Mouse (Mus musculus) gastrocnemius, postnatal 25 days (tissue): ENCODE results near the gene Fth1. TPM values are rescaled to one million over a fixed set of nuclear protein-coding genes. Genes with fewer than 3 reads are reported as not detected.

ENCODE experiments used
- DNase-seq: peaks from one replicate; pipeline ENCODE4 v3.0.0; 2022
- total RNA-seq, 2 experiments: library from RNA; stranded (reverse); gene quantifications; 1 replicate in 1 of 2; 2 replicates in 1 of 2; pipeline ENCODE4 v1.2.3; 2021

The Fth1 gene
- total RNA-seq, 2 experiments from 2014 or later: 1,951 to 1,957 TPM

DNA sequence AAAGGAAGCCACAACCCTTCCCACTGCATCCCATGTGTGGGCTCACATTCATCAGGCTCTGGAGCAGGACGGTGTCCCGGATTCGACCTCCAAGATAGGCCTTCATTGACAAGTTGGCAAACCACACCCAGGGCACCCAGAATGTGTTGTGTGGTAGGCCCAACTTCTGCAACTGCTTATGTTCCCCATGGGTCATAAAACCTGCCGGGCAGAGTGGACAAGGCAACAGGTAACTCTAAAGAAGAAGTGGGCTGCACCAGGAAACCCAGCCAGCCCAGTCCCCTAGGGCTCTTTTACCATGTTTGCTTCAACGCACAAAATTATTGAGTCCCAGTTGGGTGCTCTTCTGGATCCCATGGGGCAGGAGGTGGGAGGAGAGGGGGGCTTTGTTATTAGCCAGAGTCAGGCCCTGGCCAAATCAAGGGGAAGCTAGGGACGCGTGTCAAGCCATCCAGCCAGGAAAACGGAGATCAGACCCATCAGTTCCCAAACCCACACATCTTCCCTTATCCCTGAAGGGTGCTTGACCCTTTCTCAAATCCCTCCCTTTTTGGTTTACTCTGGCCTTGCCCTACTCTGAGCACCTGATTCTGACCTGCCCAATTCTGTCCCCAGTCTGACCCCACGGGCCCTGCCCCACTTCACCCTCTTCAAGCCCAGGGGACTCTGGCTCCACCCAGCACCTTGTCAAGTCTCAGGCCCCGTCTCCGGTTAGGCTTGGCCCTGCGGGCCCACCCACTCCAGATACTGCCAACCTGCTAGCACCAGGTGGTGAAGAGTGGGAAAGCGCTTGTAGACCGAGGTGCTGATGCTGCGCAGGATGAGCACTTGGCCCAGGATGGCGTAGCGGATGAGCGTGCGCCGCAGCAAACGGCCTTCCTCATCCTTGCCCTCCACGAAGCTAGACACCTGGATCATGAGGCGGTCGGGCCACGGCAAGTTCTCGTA is 11.9 kb downstream of the Fth1 start:
- no peak for DNase-seq

DNA sequence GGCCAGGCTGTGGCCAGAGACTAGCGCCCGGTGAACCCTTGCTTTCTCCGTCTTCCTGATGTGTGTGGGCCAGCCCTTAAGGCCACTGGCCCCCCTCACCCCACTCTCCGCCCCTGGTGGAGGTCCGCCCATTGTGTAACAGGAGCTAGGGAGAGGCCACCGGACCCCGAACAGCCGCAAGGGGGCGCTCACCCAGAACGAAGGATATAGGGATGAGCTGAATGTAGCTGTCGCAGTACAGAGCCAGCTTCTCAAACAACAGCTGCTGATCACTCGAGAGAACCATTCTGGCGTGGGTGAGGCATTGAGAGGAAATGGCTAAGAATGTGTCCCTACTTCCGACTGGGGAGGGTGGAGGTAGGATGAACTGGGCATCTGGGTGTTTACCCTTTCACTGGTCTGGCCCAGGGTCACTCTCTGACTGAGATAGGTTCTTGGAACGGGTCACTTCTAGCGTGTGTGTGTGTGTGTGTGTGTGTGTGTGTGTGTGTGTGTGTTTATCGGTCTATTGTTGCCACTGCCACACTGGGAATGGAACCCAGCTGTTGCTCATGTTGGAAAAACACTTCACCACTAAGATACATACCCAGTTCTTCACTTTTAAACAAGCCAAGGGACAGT is 12.7 kb downstream of the Fth1 start:
- DNase-seq: peak; percentile 88

DNA sequence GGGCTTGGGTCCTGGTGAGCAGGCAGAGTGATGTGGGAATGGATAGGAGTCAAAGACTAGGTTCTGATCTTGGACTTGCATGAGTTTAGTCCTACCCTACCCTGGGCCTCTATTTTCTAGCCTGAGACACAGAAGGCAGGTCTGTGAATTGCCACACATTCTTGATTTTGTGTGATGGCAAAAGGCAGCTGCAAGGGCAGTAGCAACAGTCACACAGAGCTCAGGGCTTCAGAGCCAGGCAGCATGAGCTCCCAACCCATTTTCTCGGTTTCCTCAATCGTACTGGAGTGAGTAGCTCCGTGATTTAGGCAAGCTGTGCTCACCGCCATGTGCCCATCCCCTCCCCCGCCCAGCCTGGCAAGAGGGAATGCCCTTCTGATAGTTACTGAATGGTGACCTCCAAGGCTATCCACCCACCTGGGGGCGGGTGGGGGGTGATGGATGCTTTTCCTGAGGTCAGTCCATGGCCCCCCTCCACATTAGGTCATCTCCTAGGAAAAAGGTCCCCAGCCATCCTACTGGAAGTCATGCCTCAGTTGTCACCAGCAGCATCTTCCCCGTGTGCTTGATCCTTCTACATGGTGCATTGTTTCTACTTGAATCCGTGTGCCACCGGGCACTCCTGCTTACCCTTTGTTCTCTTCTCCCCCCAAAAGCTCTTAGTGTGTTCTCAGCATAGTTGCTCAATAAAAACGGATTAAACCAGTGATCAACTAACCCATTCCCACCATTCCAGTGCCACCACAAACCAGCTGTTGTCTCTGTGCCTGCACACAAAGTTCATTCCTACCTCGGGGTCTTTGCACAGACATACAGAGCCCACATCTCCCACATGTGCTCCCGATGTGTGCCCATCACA is 17.0 kb downstream of the Fth1 start:
- DNase-seq: no peak

DNA sequence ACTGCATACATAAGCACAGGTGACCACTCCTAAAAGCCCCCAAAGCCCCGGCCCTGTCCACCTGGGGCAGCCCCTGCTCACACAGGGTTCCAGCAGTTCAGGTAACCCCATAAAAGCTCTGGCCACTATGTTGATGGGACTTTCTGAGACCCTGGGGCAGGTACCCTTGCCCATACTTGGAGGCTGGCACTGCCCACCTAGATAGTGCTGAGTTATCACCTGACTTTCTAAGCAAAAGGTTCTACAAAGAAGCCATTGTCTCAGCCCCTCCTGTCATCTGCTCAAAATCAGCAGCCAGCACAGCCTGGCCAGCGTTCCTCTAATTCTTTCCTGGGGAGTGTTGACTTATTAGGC is 17.6 kb downstream of the Fth1 start:
- DNase-seq: no peak

DNA sequence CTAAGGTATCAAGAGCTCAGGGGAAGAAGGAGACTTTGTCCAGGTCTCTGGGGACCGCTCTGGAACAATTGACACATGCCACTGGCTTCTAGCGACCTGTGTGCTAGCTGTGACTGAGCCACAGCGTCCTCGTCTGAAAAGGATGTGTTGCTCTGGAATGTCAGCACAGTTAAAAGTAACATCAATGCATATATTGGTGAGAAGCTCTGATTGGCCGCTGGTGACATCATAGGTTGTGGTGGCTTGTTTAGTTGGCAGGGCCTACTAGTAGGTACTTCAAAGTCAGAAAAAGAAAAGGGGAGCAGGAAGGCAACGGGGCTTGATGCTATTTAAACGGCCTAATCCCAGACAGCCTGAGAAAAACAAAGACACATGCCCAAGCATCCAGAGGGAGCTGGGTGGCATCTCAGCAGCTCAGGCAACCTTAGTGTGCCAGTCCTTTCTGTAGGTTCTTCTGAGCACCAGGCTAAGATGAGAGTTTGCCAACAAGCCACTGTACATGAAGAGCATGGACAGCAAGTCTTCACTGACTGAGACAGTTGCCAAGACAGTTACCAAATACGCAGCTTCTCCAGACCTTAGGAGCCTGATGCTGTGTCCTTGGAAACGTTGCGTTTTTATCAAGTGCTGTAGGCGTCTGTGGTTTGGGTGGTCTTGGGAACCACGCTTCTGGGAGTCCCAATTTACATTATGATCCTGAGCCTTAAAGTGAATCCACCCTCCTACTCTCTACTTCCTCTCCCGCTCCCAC is 18.5 kb downstream of the Fth1 start:
- no peak for DNase-seq

DNA sequence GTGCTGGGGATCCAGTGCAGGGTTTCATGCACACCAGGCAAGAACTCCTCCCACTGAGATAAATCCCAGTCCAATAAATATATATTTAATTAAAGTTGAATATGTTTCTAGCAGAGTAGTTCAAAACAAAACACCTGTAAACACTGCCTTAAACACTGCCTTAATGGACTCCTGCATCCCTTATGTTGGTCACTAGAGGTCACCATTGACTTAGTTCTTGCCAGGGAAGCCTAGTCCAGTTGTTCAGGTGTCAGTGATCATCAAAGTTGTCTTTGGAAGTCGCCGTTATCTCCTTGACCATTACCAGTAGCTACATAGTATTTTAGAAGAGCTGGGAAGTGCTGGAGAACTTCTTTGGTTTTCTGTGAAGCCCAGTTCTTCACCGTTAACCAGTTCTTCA is 19.9 kb downstream of the Fth1 start:
- no peak for DNase-seq

DNA sequence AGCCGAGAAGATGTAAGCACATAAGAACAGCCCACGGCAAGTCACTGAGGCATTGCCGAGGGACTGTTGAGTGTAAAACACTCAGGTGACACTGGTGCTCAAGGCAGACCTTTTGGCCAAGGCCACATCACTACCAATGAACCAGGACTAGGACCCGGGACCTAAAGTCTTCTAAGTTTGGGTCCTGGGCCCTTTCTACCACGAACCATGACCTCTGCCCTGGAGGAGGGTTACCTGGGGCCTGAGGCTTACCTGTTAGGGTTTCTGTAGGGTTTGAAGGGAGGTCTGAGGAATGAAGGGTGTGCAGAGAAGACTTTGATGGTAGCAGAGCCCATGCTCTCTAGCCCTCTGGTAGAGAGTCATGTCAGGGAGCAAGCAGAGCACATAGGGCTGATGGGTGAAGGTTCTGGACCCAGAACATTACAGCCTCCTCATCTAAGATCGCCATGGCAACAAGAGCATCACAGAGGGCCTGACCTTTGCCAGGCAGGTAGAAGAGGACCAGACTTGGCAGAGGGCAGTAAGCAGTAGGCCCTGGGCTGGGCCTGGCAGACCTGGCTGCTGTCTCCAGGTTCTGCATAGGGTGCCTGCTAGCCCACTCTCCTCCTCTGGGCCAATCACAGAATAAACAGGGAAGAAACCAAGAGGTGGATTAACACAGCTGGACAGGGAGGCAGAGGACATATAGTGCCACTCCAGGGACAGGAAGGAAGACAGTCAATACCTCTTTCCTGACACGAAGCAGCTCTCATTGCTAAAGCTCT is 21.0 kb downstream of the Fth1 start, which contains the start of the genes Best1 and Rab3il1:
Gene Best1 (minus strand): TSS at position 428 of the 764 bp plus-strand sequence.
Gene Rab3il1 (plus strand): TSS at position 464 of the 764 bp plus-strand sequence.
- no peak for DNase-seq

DNA sequence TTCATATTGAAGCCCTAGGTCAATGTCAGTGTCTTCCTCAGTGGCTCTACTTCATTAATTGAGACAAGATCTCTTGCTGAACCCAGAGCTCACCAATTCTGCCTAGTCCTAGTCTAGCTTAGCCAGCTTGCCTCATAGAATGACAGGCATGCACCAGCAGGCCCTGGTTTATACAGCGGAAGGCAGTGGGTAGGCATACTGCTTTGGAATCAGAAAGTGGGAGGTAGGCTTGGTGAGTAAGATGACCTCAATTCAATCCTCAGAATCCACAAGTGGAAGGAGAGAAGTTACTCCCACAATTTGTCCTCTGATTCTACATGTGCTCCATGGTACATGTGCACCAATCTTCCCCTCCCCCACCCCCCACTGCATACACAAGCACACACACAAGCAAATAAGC is 23.3 kb downstream of the Fth1 start:
- DNase-seq: no peak

DNA sequence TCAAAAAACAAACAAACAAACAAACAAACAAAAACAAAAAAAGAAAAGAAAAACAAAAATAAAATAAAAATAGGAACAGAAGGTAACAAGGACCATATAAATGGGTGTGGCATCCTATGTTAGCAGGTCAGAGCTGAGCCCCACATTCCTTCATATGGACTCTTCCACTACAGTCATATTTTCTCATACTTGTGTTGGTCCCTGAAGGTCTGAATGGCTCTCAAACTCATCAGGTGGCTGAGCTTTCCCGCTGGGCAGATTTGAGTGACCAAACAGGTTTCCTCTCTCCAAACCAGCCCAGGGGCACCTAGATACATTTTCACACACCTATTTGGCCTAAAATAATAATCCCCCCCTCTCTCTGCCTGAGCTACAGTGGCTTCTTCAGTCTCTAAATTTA is 31.0 kb downstream of the Fth1 start:
- DNase-seq: no peak

DNA sequence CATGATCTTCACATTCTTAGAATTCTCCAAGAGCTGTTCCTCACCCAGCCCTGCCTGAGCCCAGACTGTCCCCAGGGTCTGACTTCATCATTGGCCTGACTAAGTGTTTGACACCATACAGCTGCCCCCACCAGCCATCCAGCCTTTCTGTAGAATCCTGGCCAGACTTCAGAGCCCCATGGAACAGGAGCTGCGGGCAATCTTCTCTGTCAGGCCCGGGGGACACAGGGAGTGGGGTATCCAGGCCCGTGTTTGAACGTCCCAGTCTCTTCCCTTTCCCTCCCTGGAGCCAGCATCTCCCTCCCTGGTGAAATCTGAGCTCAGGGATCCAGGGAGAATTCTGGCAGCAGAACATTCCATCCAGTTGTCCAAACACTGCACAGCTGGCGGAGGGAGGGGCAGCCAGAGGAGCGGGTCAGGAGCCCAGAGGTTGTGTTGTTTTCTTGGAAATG is 32.5 kb downstream of the Fth1 start:
- DNase-seq: peak; percentile 85

DNA sequence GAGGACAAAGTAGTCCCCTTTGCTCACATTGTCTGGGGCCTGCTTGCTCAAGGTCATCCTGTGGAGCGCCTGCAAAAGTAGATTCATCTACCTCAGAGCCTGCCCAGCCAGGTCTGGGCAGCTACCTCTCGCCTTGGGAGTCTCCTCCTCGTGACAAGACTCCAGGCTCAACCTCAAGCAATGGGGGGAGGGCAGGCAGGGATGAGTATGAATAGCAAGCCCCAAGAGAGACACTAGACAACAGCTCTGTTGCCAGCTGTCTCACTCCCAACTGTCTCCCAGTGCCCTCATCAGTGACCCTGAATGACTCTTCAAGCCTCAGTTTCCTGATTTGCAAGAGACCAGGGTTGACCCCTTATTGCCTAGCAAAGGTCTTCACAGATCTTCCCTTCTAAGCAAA is 33.0 kb downstream of the Fth1 start:
- peak; percentile 74 for DNase-seq

DNA sequence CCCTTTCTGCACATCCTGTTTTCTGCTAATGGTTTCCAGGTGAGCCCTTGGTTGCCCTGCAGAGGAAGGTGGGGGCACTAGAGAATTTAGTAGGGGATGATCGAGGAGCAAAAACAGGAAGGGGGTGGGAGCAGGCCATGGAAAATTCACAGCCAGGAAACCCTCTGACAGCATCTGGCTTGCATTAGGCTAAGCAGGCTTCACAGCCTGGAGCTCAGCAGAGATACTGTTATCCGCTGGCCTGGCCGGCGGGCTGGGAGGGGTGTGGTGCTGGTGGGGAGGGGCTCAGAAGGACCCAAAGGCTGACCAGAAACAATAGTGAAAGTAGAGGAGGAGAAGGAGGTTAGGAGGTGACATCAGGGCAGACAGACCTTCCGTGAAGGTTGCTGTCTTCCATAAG is 33.5 kb downstream of the Fth1 start:
- peak; percentile 78 for DNase-seq

DNA sequence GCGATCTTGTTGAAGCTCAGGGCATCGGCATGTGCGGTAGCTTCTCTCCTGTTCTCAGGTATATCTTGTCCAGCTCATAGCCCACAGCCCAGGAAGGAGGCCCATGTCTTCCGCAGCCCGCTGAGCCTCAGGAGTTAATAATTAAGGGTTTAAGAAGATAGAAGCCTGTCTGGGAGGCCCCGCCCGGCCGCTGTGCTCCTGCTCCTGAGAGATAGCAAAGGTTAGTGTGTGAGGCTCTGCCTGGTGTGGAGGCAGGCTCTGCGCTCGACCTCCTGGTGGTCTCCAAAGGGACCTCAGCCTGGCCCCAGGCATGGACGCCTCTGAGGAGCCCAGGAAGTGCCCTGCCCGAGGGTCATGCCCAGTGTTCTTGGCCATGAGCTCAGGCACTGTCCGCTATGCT is 34.4 kb downstream of the Fth1 start:
- no peak for DNase-seq

DNA sequence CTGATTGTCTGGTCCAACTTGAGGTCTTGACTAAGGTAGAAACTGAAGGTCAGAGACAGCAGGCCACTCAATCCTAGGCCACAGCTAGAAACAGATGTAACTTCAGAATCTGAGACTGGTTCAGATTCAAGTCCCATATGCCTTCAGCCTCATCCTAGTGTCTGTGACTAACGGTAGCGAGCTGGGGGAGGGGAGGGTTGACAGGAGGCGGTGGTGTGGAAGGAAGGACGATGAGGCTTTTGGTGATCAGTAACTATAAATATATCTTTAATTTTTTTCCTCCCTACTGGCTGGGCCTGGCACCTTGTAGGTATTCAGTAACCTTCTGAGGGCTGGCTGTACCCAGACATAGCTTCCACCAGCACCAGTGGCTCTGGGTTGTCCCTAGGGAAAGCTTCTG is 35.0 kb downstream of the Fth1 start:
- DNase-seq: no peak

DNA sequence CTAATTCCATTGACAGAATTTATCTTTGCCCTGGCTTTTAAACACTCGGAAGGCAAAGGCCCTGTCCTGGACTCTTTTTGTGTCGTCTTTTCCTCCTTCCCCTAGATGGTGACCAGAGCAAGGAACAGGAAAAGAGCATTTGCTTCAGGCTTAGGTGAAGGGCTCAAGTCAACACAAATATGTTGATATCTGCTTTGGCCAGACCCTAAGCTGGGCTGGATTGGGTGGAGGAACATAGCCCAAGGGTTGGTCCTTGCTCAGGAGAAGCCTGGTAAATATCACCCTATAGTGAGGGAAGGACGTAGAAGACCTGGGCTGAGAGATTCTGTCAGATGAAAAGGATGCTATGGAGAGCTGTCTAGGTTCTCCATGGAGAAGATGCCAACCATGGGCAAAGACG is 35.8 kb downstream of the Fth1 start:
- no peak for DNase-seq

DNA sequence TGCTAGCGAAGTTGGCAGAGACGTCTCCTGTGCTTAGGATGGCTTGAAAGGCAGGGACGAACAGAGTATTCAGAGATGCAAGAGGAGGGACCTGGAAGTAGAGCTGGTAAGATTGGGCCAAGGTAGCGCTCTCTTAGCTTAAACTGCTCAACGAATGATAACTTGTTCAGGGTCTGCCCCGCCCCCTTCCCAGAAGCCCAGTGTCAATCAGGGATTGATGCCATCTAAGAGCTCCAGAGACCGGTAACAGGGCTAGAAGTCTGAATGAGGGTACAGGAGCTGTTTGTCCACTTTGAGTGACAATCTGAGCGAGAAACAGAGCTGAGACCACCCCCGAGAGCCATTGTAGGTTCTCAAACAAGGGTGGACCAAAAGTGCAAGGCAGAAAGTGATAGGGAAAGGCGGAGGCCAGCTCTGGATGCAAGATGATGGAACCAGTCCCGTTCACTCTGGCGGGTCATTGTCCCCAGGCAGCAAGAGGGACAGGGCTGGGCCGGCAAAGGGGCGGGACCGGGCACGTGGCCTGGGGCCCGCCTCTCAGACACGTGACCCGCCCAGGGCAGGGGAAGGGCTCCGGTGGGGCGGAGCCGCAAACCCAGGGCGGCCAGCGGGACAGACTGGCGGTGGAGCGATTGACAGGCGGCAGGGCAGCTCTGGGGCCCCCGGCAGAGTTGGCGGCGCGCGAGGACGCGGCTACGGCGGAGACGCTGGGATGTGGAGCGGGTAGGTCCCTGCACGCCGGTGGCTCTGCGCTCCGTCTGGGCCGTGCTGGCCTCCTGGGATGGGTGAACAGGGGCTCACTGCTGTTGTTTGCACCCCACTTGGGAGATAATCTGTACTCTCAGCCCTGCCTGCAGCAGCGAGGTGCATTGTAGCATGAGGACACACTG is 37.5 kb downstream of the Fth1 start:
- peak; percentile 96 for DNase-seq

DNA sequence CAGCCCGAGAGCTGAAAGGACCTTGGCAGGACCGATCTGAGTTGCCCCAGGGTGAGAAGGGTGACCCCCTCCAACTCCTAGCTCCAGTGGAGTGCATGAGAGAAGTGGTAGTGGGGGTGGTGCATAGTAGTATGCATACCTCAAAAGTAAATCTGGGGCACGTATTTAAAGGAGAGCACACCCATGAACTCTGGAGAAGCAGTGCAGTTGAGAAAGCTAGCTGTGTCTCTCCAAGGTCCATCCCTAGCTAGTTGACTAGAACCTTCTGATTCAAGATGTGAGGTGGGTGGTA is 38.1 kb downstream of the Fth1 start:
- no peak for DNase-seq

DNA sequence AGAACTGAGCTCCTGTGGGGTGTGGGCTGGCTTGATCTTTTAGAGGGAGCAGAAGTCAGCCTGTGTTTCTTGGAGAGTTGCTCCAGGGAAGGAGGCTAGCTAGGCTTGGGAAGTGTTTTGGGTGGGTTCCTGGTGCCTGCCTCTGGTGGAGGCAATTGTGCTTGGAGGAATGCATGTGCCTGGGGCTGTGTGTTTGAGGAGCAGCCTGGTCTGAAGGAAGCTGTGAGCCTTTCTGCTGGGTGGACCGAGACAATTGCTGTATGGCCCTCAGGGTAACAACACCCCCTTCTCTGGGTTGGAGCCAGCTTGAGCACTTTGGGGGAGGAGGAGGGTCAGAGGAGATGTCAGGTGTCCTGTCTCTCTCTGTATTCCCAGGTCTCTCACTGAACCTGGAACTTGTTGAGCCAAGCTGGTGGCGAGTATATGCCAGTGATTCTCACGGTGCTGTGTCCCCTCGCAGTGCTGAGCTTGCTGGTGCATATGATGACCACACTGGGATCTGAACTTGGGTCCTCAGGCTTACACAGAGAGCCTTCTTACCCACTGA is 38.9 kb downstream of the Fth1 start:
- DNase-seq: no peak

DNA sequence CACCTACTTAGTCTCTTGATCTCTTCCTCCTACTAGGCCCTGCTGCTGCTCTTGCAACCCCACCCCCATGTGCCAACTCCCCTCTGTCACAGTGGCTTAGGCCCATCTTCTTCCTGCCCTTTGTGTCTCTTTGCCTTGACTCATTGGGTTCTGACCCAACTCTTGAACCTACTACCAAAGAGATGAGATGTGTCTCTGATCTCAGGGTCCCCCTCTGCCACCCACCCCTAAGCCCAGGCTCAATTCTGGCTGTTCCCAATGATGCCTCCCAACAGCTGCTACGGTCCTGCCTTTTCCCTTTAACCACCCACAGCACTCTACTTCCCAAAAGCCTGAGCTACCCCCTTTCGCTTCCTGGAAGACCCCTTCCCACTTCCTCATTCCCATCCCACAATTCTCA is 41.6 kb downstream of the Fth1 start:
- no peak for DNase-seq
